Mouse (Mus musculus) lung, embryonic 14.5 days (tissue): ENCODE measurements around the gene Slc5a4b. TPM values are rescaled to one million over a fixed set of nuclear protein-coding genes. Genes with fewer than 3 reads are reported as not detected.

Source experiments
- ATAC-seq: fragments of 200-750 bp; cut with Nextera tagmentation; 2 replicates; pipeline ENCODE4 v1.8.0; 2017; ENCODE audit warnings: mild to moderate bottlenecking, moderate TSS enrichment, moderate library complexity; ENCODE audit not compliant: insufficient read depth
- DNase-seq: peaks from one replicate; pipeline ENCODE4 v3.0.0-alpha.2; 2015
- H3K27ac ChIP-seq: fragments of 300-500 bp; sonication (generic); 2 replicates; pipeline ENCODE4 v1.5.1; 2014; ENCODE audit warnings: low read depth, mild to moderate bottlenecking, moderate library complexity
- H3K27me3 ChIP-seq: fragments of 300-500 bp; sonication (generic); 2 replicates; pipeline ENCODE4 v1.6.1; 2014; ENCODE audit warnings: low read length, control low read depth; ENCODE audit not compliant: insufficient read depth
- H3K36me3 ChIP-seq: fragments of 300-500 bp; sonication (generic); 2 replicates; pipeline ENCODE4 v1.6.1; 2014; ENCODE audit warnings: control low read depth; ENCODE audit not compliant: insufficient read depth
- H3K4me1 ChIP-seq: fragments of 300-500 bp; sonication (generic); 2 replicates; pipeline ENCODE4 v1.6.1; 2014; ENCODE audit warnings: antibody characterized with exemption, control low read depth; ENCODE audit not compliant: insufficient read depth
- H3K4me2 ChIP-seq: fragments of 300-500 bp; sonication (generic); 2 replicates; pipeline ENCODE4 v1.6.1; 2014; ENCODE audit warnings: mild to moderate bottlenecking
- H3K4me3 ChIP-seq: fragments of 300-500 bp; sonication (generic); 2 replicates; pipeline ENCODE4 v1.5.1; 2014; ENCODE audit warnings: low read depth, low read length
- H3K9ac ChIP-seq: fragments of 300-500 bp; sonication (generic); 2 replicates; pipeline ENCODE4 v1.6.1; 2014
- H3K9me3 ChIP-seq: fragments of 300-500 bp; sonication (generic); 2 replicates; pipeline ENCODE4 v1.6.1; 2016; ENCODE audit warnings: low read depth, low read length, control low read depth
- CTCF ChIP-seq: IDR thresholded peaks from 2 replicates; pipeline ENCODE4 v1.5.1; 2016; ENCODE audit warnings: antibody characterized with exemption, low read depth
- WGBS: fragments of 180-500 bp; shearing (Covaris S2); extraction: QIAGEN DNeasy Blood & Tissue Kit; methylation state at CpG from one replicate; pipeline ENCODE4 v1.1.7; 2014; 5-methylcytosine and 5-hydroxymethylcytosine counted together
- microRNA-seq: library from miRNA; unstranded; fragments of <30 nt; microRNA quantifications from one replicate; pipeline ENCODE4, GENCODE M21; 2016; ENCODE audit warnings: borderline number of aligned reads
- polyA plus RNA-seq: library from polyadenylated mRNA; unstranded; fragments of >200 nt; fragmentation: Nextera tagmentation; extraction: Ambion mirVana; gene quantifications from 2 replicates; pipeline ENCODE4 v1.2.1, GENCODE M21; 2014

Slc5a4b gene
- polyA plus RNA-seq, 1 experiment from 2014 or later = not detected

DNA sequence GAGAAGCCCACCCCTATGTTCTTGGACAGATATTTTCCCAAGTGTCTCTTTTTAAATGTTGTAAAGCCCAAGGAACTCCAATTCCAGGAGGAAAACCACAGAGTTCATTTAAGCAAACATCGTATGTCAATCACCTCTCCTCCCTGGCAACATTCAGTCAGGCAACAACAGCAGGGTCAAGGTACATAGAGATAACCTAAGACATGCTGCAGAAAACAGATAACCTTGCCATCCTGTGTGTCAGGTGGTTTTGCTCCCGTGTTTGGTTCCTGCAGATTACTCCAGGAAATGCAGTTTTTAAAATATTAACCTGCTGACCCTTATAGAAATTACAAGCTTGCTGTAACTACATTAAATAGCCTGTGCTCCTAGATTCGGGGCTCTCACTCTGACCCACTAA lies 89.0 kb downstream of the Slc5a4b start:
- 25% methylated on average over 3 of the region's 3 CpGs for WGBS
- Histone ChIP-seq H3K4me3 (no peak overlapping the region), H3K27ac (no peak overlapping the region), H3K36me3 (no peaks in the 10 kb centered on the region), H3K9ac (no peak overlapping the region), H3K4me2 (no peak overlapping the region), H3K9me3 (no peaks in the 10 kb centered on the region), H3K4me1 (no peaks in the 10 kb centered on the region), H3K27me3 (no peaks in the 10 kb centered on the region)
- TF ChIP-seq CTCF = no peak
- no peak for DNase-seq
- ATAC-seq = no peak

DNA sequence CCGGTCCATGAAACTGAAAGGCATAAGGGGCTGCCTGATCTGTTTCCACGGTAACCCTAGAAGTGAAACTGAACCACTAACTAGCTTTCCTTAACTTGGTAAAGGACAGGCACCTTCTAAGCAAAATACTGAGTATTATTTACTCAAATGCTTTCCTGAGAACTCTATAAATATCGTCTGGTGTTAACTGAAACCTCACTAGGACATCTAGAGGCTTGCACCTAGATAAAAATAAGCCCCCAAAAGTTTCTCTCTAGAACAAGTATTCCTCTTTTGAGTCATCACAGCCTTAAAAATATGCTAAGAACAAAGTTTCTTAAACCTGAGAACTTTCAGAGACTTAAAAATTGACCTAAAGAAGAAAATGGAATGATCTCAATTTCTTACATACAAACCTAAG lies 93.9 kb downstream of the Slc5a4b start:
- no peak overlapping the region for H3K27ac ChIP-seq
- no peaks in the 10 kb centered on the region for H3K36me3 ChIP-seq
- no peak overlapping the region for H3K9ac ChIP-seq
- no peaks in the 10 kb centered on the region for H3K4me1 ChIP-seq
- no peaks in the 10 kb centered on the region for H3K27me3 ChIP-seq
- no peaks in the 10 kb centered on the region for H3K9me3 ChIP-seq
- 81% methylated on average over 3 of the region's 3 CpGs for WGBS
- ATAC-seq = no peak
- DNase-seq = no peak
- no peak overlapping the region for H3K4me2 ChIP-seq
- H3K4me3 ChIP-seq = no peak overlapping the region
- TF ChIP-seq CTCF = no peak

DNA sequence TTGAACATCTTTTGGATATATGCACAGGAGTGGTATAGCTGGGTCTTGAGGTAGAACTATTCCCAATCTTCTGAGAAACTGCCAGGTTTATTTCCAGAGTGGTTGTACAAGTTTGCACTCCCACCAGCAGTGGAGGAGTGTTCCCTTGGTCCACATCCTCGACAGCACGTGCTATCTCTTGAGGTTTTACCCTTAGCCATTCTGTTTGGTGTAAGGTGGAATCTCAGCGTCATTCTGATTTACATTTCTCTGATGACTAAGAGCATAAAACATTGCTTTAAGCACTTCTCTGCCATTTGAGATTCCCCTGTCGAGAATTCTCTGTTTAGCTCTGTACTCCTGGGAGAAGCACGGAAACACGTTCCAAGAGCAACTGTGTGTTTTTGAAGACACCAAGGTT lies 97.8 kb downstream of the Slc5a4b start:
- Histone ChIP-seq H3K27ac (no peak overlapping the region), H3K27me3 (no peaks in the 10 kb centered on the region), H3K9ac (no peak overlapping the region), H3K4me1 (no peaks in the 10 kb centered on the region), H3K36me3 (no peaks in the 10 kb centered on the region), H3K9me3 (no peaks in the 10 kb centered on the region), H3K4me3 (no peak overlapping the region), H3K4me2 (no peak overlapping the region)
- WGBS = 77% methylated on average over 6 of the region's 6 CpGs
- DNase-seq (no peak), ATAC-seq (no peak)
- TF ChIP-seq CTCF = no peak

DNA sequence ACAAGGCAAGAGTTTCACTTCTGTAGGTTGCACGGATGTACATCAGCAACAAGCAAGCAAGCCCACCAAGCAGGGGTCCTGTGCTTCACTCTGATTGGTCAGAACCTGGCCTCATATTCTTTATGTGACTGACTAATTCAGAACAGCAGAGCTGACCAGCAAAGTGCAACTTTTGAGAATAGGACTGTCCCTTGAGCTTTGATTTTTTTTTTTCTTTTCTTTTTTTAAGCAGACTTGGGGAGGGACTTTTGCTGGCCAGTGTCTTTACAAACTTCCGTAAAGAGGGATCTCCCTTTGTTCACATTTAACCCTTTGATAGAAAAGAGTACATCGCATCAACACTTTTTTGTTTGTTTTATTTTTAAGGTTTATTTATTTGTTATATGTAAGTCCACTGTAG lies 100.9 kb downstream of the Slc5a4b start:
- Histone ChIP-seq H3K4me1 (no peaks in the 10 kb centered on the region), H3K9ac (no peak overlapping the region), H3K36me3 (no peaks in the 10 kb centered on the region), H3K27ac (no peak overlapping the region), H3K9me3 (no peaks in the 10 kb centered on the region), H3K4me3 (no peak overlapping the region), H3K4me2 (no peak overlapping the region), H3K27me3 (no peaks in the 10 kb centered on the region)
- no peak for DNase-seq
- no peak for ATAC-seq
- WGBS = 62% methylated on average over 3 of the region's 3 CpGs
- TF ChIP-seq CTCF = no peak

Small RNA genes within 50 kb of the gene (microRNA-seq; reads per million reads assigned to microRNA genes)
- gene Mir6409 = not detected

Other genes starting within 250 kb of the Slc5a4b start
- 1.9 and 2.0 TPM in 2 replicates for gene Derl3, start 217.5 kb downstream of the Slc5a4b start, polyA plus RNA-seq
- gene Smarcb1, start 189.3 kb downstream of the Slc5a4b start, polyA plus RNA-seq = 199 and 219 TPM in 2 replicates
- gene Chchd10, start 177.8 kb downstream of the Slc5a4b start, polyA plus RNA-seq = 24.3 and 35.2 TPM in 2 replicates
- 61.8 and 61.9 TPM in 2 replicates for gene Mmp11, start 174.5 kb downstream of the Slc5a4b start, polyA plus RNA-seq
- 0.30 and 0.39 TPM in 2 replicates for gene Gm867, start 170.3 kb downstream of the Slc5a4b start, polyA plus RNA-seq
- 0.63 and 0.87 TPM in 2 replicates for gene Vpreb3, start 167.9 kb downstream of the Slc5a4b start, polyA plus RNA-seq
- 0.14 TPM in 1 of 2 replicates, not detected in the other for gene Gm5134, start 156.4 kb downstream of the Slc5a4b start, polyA plus RNA-seq
- 24.9 and 26.2 TPM in 2 replicates for gene Zfp280b, start 78.3 kb downstream of the Slc5a4b start, polyA plus RNA-seq
- not detected in 2 replicates for gene Slc5a4a, start 36.5 kb upstream of the Slc5a4b start, polyA plus RNA-seq
- 44.6 and 45.0 TPM in 2 replicates for gene Prmt2, start 126.9 kb upstream of the Slc5a4b start, polyA plus RNA-seq
- 0.16 TPM in 1 of 2 replicates, not detected in the other for gene S100b, start 142.9 kb upstream of the Slc5a4b start, polyA plus RNA-seq
- 6.5 and 6.6 TPM in 2 replicates for gene Dip2a, start 234.3 kb upstream of the Slc5a4b start, polyA plus RNA-seq